Mouse (Mus musculus) yolk sac, embryonic 10.5 days (tissue): Measurements from ENCODE around the gene Gm21883.
"Not testable (repeated sequence)": the region's sequence is repeated elsewhere in the genome, so short reads cannot be mapped to it uniquely, and the experiment has no call there.

Source experiments
- DNase-seq: peaks from one replicate; pipeline ENCODE4 v3.0.0-alpha.2; 2017; ENCODE audit warnings: low spot score

Gene Gm21883

GRCm38 (mm10) chrX:31574183-31574582 is at the start of gene Gm21883:
Gene Gm21883, minus strand, starts transcription at chrX:31574283.
- not testable (repeated sequence) for DNase-seq

GRCm38 (mm10) chrX:31618820-31619219 is 44.7 kb upstream of the Gm21883 start, which contains the start of gene Spin2e:
Gene Spin2e, minus strand, starts transcription at chrX:31618920.
- not testable (repeated sequence) for DNase-seq
